Mouse (Mus musculus): ENCODE results near the gene Naa30. TPM values are rescaled to one million over a fixed set of nuclear protein-coding genes. Genes with fewer than 3 reads are reported as not detected.

The Naa30 gene
- polyA plus RNA-seq, 1 experiment from 2014 or later: 13.8 TPM

DNA sequence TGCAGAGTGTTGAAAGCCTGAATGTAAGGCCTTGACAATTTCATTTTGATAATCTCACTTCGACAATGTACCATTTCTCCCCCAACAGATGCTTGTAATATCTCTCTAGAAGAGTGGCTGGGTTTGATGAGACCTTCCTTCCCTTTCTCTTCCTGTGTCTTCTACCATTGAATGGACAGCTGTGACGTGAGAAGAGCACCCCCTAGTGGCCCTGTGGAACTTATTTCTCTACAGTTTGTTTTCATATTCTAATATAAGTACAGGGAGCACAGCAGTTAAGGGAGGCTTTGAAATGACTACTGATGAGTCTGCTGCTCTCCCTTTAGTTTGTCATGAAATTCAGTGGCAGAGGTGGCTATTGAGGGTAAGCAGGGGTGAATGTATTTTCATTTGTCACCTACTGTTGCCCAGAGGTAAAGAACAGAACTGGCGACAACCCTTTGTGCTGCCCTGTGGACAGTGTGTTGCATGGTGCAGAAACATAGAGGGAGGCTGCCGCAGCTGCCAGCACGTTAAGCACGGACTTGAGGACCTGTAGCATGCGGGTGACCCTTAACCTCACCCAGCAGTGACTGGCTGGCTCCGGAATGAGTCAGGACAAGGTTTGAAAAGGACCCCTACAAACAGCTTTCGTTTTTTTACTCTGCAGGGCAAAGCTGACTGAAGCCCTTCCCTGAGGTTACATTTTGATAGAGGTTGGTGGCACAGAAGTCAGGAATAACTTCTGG, 62.9 kb downstream of the Naa30 start:
- no peaks in the 10 kb centered on the region for H3K9me3 ChIP-seq
- H3K27ac ChIP-seq: no peak overlapping the region
- no peaks in the 10 kb centered on the region for H3K4me1 ChIP-seq (replicated peaks)
- 44% methylated on average over 9 of the region's 9 CpGs for WGBS
- H3K9ac ChIP-seq: no peak overlapping the region
- no peak overlapping the region for H3K4me3 ChIP-seq
- no peaks in the 10 kb centered on the region for H3K36me3 ChIP-seq
- H3K4me2 ChIP-seq: no peak overlapping the region
- ATAC-seq (ENCODE audit: low FRiP score): no peak
- H3K27me3 ChIP-seq: no peaks in the 10 kb centered on the region

DNA sequence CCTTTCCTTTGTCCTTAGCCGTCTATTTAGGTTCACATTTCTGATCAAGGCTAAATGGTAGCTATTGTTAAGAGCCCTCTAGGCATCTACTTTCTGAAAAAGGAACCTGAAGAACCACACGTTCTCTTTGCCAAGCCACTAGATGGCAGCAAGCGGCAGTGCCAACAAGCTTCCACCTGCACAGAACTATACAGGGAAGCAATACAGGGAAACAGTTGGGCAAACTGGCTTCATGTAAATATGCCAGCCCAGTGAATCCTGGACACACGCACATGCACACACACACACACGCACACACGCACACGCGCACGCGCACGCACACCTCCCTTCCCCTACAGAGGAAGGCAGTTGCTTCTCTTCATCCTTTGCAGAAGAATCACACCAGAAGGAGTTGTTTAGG, 66.2 kb downstream of the Naa30 start:
- peak; percentile 93 for ATAC-seq (ENCODE audit: low FRiP score)
- Histone ChIP-seq H3K4me2 (no peak overlapping the region), H3K27me3 (no peaks in the 10 kb centered on the region), H3K9me3 (no peaks in the 10 kb centered on the region), H3K4me1 (replicated peaks) (no peaks in the 10 kb centered on the region), H3K27ac (no peak overlapping the region), H3K36me3 (no peaks in the 10 kb centered on the region), H3K4me3 (no peak overlapping the region), H3K9ac (no peak overlapping the region)
- WGBS: 34% methylated on average over 11 of the region's 11 CpGs

Other genes with a start within 250 kb of the Naa30 start
- 24.6 and 26.9 TPM in 2 replicates for gene Ap5m1, start 106.1 kb upstream of the Naa30 start, polyA plus RNA-seq (2015; fragmentation: Nextera tagmentation; extraction: Ambion mirVana)
- gene Exoc5, start 105.6 kb upstream of the Naa30 start, polyA plus RNA-seq (2015; fragmentation: Nextera tagmentation; extraction: Ambion mirVana): 77.4 and 78.5 TPM in 2 replicates
- gene ccdc198, start 73.2 kb downstream of the Naa30 start, polyA plus RNA-seq (2015; fragmentation: Nextera tagmentation; extraction: Ambion mirVana): 0.45 and 0.51 TPM in 2 replicates

Data from hindbrain, embryonic 13.5 days (tissue).